Mouse (Mus musculus) left cerebral cortex, postnatal 10 days (tissue): Measurements from ENCODE around the gene Myo18a. TPM values are rescaled to one million over a fixed set of nuclear protein-coding genes. Genes with fewer than 3 reads are reported as not detected.
A peak's percentile ranks its signal among the peaks of the same experiment; 100 is the strongest.

ENCODE experiments used
- DNase-seq, 2 experiments: peaks; one replicate each; pipeline ENCODE4 v3.0.0; 2021 to 2022; ENCODE audit warnings: low spot score in 2 of 2, mixed read lengths in 1 of 2; ENCODE audit errors: extremely low spot score in 1 of 2
- intact Hi-C: fragments of 180-260 bp; cut with DNase I; formaldehyde crosslinking; loops from one replicate; pipeline ENCODE4 v1.15.1; 2025
- total RNA-seq, 2 experiments: library from RNA; stranded (reverse); gene quantifications; 2 replicates each; pipeline ENCODE4 v1.2.3; 2021

Myo18a gene
- total RNA-seq, 2 experiments from 2014 or later = 135 to 137 TPM

DNA sequence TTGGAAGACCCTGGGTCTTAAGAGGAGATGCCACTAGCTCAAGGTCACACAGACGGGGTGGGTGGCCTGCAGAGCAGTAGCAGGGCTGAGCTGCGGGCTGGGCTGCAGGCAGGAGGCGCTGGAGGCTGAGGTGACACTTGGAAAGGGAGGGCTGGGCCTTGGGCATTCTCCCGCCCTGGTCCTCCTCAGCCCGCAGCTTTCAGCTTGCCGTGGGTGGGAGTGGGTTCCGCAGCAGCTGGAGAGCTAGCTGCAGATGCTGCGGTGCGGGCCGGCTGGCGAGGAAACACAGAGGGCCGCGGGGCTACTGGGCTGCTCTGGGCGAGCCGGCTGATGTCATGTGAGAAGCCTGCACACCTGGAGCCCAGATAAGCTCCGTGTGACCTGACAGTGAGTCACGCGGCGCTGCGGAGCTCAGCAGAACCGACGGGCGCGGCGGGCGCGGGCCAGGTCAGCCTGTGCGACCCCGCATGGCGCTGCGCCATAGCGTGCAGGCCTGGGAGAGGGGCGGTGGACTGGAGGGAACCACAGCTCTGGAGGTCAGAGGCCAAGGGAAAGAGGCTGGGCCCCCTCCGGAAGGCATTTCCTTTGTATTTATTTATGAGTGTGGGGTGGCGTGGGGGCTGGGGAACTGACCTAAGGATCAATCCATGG lies 3.4 kb downstream of the Myo18a start:
- intact Hi-C loops = no loop called here

GRCm38 (mm10) chr11:77769496-77769895 lies 6.5 kb downstream of the Myo18a start:
- DNase-seq = no peak
- intact Hi-C loops = no loop called here

More for the DNA sequence above, 3.4 kb downstream of the Myo18a start:
- peak in 1 of 2 experiments; percentile 80 for DNase-seq

DNA sequence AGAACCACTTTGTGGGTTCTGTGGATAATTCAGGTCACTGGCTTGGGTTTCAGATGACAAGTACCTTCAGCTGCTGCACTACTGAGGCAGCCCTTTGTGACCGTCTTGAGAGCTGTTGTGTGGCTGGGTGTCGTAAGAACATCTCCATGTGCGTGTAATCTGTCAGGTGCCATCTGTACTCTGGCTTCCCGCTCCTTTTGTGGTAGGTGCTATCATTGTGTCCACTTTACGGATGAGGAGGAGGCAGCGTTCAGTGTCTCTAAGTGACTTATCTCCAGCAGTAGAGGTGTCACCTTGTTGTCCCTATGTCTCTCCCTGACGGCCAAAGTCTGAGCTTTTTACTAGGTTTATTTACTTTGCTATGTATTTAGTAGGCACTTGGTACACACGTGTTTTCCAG lies 7.3 kb downstream of the Myo18a start:
- no peak for DNase-seq
- intact Hi-C loops = no loop called here

GRCm38 (mm10) chr11:77771879-77772713 lies 9.1 kb downstream of the Myo18a start:
- intact Hi-C loops = no loop called here
- no peak for DNase-seq

GRCm38 (mm10) chr11:77775701-77776400 lies 12.8 kb downstream of the Myo18a start:
- intact Hi-C loops = no loop called here
- peak in 1 of 2 experiments; percentile 66 for DNase-seq

DNA sequence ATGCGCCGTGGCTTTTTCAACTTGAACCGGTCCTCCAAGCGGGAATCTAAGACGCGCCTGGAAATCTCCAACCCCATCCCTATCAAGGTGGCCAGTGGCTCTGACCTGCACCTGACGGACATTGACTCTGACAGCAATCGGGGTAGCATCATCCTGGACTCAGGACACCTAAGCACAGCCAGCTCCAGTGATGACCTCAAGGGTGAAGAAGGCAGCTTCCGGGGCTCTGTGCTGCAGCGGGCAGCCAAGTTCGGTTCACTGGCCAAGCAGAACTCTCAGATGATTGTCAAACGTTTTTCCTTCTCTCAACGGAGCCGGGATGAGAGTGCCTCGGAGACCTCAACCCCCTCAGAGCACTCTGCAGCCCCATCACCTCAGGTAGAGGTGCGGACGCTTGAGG lies 14.4 kb downstream of the Myo18a start:
- no peak for DNase-seq
- intact Hi-C loops = no loop called here

GRCm38 (mm10) chr11:77777937-77778336 lies 14.9 kb downstream of the Myo18a start:
- intact Hi-C loops = no loop called here
- DNase-seq = no peak

DNA sequence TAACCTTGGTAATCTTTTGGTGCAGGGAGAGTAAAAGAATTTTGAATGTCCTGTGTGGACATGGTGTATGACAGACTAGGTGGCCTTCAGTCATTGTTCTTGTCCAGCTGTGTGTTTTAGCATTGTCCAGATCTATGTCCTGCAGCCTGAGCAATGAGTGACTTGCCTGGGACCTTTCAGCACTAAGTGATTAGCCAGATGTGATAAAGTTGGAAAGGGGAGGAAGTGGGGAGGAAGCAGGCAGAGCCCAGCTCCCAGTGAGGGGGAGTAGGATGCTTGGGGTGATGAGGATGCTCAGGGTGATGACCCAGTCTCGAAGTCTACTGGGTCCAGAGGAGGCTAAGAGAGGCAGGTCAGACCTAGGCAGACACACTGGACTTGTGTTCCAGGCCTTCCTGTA lies 16.2 kb downstream of the Myo18a start:
- DNase-seq = no peak
- intact Hi-C loops = no loop called here

GRCm38 (mm10) chr11:77781088-77781487 lies 18.0 kb downstream of the Myo18a start:
- intact Hi-C loops = no loop called here
- no peak for DNase-seq

GRCm38 (mm10) chr11:77782104-77782815 lies 19.2 kb downstream of the Myo18a start:
- intact Hi-C loops = no loop called here
- no peak for DNase-seq

- DNase-seq = no peak
- intact Hi-C loops = no loop called here
Measured at GRCm38 (mm10) chr11:77783211-77783746, 20.2 kb downstream of the Myo18a start.

DNA sequence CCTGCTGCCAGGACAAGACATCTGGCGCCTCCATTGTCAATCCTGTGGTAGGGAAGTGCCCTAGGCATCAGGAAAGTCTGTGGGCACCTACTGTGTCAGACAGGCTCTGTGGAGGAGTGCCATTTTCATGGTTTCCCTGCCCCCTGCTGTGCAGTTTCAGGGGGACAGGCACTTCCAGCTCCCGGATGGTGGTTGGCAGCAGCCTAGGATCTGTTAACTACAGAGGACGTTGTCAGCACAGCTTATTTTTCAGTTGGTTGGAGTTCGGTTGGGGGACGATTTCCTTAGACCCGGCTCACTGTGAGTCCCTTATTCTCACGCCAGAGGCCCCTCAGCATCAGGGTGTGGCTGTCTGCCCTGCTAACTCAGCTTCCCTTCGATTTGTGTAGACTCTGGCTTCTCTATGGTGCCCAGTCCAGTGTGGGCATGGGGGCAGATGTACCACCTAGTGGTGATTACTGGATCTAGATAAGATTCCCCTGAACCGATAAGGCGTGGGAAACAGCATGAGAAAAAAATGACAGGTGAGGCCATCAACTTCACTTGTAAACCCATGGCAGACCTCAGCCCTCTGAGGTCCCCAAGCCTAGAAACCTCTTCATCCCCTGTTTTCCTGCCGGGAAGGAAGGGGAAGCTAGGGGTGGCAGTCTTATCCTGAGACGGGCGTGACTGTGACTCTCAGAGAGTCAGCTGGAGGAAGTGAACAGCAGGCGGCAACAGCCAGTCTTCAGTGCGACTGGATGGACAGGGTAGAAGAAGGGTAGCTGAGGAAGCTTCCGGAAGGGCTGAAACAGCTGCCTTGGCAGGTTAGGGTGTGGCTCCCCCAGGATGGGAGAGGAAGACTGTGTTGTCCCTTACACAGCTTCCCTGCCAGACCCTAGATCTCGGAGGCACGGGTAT lies 21.0 kb downstream of the Myo18a start:
- peak in 1 of 2 experiments; percentile 68 for DNase-seq
- intact Hi-C loops = no loop called here

- DNase-seq = no peak
- intact Hi-C loops = no loop called here
Measured at GRCm38 (mm10) chr11:77784894-77785293, 21.8 kb downstream of the Myo18a start.

DNA sequence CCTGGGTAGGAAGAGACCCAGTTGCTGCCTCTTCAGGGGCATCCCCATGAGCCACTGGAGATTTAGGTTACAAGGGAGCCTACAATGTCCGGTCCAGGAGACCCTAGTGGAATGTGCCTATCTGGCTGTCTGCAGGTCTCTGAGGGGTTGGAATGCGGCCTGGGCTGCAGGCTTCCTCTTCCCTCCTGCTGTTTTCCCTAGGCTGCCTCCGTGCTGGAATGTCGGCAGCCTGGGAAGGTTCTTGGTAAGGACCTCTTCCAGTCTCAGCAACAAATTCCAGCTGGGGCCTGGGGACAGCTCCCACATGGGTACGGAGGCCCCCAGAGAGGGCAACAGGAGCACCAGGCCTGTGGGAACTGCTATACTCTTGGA lies 22.3 kb downstream of the Myo18a start:
- intact Hi-C loops = no loop called here
- DNase-seq = peak in 1 of 2 experiments; percentile 71

- DNase-seq = peak in 1 of 2 experiments; percentile 58
- intact Hi-C loops = no loop called here
Measured at GRCm38 (mm10) chr11:77785768-77786561, 22.9 kb downstream of the Myo18a start.

DNA sequence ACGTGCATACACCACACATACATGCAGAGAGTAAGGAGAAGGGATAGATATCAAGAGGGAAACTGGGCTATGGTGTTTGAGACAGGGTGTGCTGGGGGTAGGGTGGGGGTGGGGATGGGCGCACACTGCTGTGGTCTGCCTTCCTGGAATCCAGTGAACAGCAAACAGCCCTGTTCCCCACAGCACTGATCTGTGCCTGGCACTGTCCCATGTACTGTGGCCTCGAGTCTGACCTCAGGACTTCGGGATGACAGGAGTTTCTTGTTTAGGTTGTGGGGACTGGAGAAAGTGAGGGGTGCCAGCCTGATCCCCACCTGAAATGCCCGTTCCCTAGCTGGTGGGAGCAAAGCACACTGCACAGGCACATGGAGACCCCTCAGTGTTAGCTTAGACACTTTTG lies 24.7 kb downstream of the Myo18a start, which contains the start of gene Gm10277:
Gm10277 (minus strand) TSS at position 41 of the 400 bp plus-strand sequence.
- no peak for DNase-seq
- intact Hi-C loops = no loop called here

- no peak for DNase-seq
- intact Hi-C loops = no loop called here
Measured at GRCm38 (mm10) chr11:77789512-77789911, 26.5 kb downstream of the Myo18a start.
